Mouse (Mus musculus) kidney, embryonic 15.5 days (tissue): ENCODE measurements around the gene 4931429L15Rik. TPM values are rescaled to one million over a fixed set of nuclear protein-coding genes. Genes with fewer than 3 reads are reported as not detected.

Source experiments
- ATAC-seq: fragments of 200-750 bp; cut with Nextera tagmentation; replicated peaks from 2 replicates; pipeline ENCODE4 v1.8.0; 2017; ENCODE audit warnings: moderate TSS enrichment; ENCODE audit not compliant: low FRiP score
- H3K27ac ChIP-seq: fragments of 300-500 bp; sonication (generic); 2 replicates; pipeline ENCODE4 v1.5.1; 2015; ENCODE audit warnings: mild to moderate bottlenecking, inconsistent platforms
- H3K27me3 ChIP-seq: fragments of 300-500 bp; sonication (generic); 2 replicates; pipeline ENCODE4 v1.6.1; 2015; ENCODE audit warnings: inconsistent platforms
- H3K36me3 ChIP-seq: fragments of 300-500 bp; sonication (generic); 2 replicates; pipeline ENCODE4 v1.6.1; 2015; ENCODE audit warnings: inconsistent platforms
- H3K4me1 ChIP-seq: fragments of 300-500 bp; sonication (generic); 2 replicates; pipeline ENCODE4 v1.6.1; 2015; ENCODE audit warnings: inconsistent platforms
- H3K4me2 ChIP-seq: fragments of 300-500 bp; sonication (generic); 2 replicates; pipeline ENCODE4 v1.6.1; 2015; ENCODE audit warnings: moderate library complexity, mild to moderate bottlenecking, inconsistent platforms
- H3K4me3 ChIP-seq: fragments of 300-500 bp; sonication (generic); replicated peaks from 2 replicates; pipeline ENCODE4 v1.5.1; 2015; ENCODE audit warnings: mild to moderate bottlenecking, inconsistent platforms
- H3K9ac ChIP-seq: fragments of 300-500 bp; sonication (generic); 2 replicates; pipeline ENCODE4 v1.6.1; 2015; ENCODE audit warnings: mild to moderate bottlenecking, inconsistent platforms
- H3K9me3 ChIP-seq: fragments of 300-500 bp; sonication (generic); replicated peaks from 2 replicates; pipeline ENCODE4 v1.6.1; 2016; ENCODE audit warnings: inconsistent platforms
- WGBS: fragments of 180-500 bp; shearing (Covaris S2); methylation state at CpG from one replicate; pipeline ENCODE4 v1.1.7; 2015; ENCODE audit warnings: mixed read lengths; 5-methylcytosine and 5-hydroxymethylcytosine counted together
- polyA plus RNA-seq: library from polyadenylated mRNA; unstranded; fragments of >200 nt; fragmentation: Nextera tagmentation; extraction: Ambion mirVana; gene quantifications from 2 replicates; pipeline ENCODE4 v1.2.1, GENCODE M21; 2015

Gene 4931429L15Rik
- polyA plus RNA-seq, 1 experiment from 2014 or later = not detected

DNA sequence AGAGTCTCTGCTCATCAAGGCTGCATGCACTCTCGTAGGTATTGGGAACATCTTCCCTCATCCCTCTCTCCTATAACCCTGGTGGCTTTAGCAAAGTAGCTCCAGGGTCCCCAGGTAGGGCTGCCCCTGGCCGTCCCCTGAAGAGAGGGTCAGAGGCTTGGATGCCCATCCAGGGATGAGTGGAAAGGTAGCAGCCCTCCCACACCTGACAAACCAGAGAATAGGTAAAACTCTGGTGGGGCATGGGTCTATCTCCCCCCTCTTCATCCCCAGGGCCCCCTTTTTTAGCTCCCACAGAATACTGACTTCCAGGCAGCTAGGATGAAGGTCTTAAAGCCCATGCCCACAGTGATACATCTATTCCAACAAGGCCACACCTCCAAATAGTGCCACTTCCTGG lies 675 bp upstream of the 4931429L15Rik start:
- WGBS = 88% methylated on average over 2 of the region's 2 CpGs

DNA sequence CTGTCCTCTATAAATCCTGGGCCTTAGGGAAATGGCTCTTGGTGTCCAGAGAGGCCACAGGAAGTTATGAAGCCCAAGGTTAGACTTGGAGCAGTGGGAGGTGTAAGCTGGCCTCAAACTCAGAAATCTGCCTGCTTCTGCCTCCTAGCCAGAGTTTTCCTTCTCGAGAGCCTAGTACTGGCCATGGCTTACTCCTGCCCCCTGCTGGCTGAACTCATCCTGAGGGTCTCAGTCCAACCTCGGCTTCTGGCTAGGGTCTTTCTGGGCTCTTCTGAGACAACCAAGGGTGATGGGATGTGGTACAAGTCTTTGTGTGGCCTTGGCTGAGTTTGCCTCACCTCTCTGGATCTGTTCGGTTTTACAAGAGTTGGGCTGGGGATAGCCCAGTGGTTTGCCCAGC lies 1.8 kb downstream of the 4931429L15Rik start:
- H3K36me3 ChIP-seq = no peaks in the 10 kb centered on the region
- no peak for ATAC-seq
- H3K27ac ChIP-seq = no peak overlapping the region
- H3K9ac ChIP-seq = no peak overlapping the region
- no peak overlapping the region for H3K4me3 ChIP-seq
- H3K4me1 ChIP-seq = peaks cover 13% of the 10 kb centered on the region
- 0 out of 2 replicates have a peak, but pooled peaks cover 3% of the 10 kb centered on the region for H3K27me3 ChIP-seq
- H3K4me2 ChIP-seq = no peak overlapping the region
- H3K9me3 ChIP-seq = 0 out of 2 replicates have a peak, but pooled peaks cover 4% of the 10 kb centered on the region
- 93% methylated on average over 3 of the region's 3 CpGs for WGBS

More for the DNA sequence above, 675 bp upstream of the 4931429L15Rik start:
- H3K4me3 ChIP-seq = no peak overlapping the region
- H3K4me2 ChIP-seq = no peak overlapping the region
- H3K36me3 ChIP-seq = no peaks in the 10 kb centered on the region
- ATAC-seq = no peak
- H3K9ac ChIP-seq = no peak overlapping the region
- H3K27me3 ChIP-seq = no peaks in the 10 kb centered on the region
- no peak overlapping the region for H3K27ac ChIP-seq
- 0 out of 2 replicates have a peak, but pooled peaks cover 4% of the 10 kb centered on the region for H3K9me3 ChIP-seq
- peaks cover 11% of the 10 kb centered on the region for H3K4me1 ChIP-seq

DNA sequence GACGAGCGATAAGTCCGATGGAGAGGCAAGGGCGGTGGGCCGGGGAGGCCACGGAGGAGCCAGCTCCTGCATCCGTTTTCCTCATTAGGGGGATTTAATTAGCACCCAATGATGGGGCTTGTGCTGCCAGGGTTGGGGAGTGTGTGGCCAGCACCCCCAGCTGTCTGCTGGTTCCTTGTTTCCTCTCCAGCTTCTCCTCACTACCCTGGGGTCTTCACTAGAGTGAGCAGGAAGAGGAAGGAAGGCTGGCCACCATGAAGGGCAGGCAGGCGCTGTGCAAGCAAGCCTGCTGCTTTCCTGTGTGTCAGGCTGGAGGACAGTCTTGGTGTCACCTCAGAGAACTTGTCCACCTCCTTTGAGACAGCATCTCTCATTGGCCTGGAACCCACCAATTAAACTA lies 2.9 kb downstream of the 4931429L15Rik start:
- Histone ChIP-seq H3K4me2 (no peak overlapping the region), H3K36me3 (no peaks in the 10 kb centered on the region), H3K4me1 (peaks cover 24% of the 10 kb centered on the region), H3K9me3 (0 out of 2 replicates have a peak, but pooled peaks cover 4% of the 10 kb centered on the region), H3K27me3 (0 out of 2 replicates have a peak, but pooled peaks cover 3% of the 10 kb centered on the region), H3K4me3 (no peak overlapping the region), H3K9ac (no peak overlapping the region), H3K27ac (no peak overlapping the region)
- ATAC-seq = no peak
- WGBS = 68% methylated on average over 8 of the region's 8 CpGs

DNA sequence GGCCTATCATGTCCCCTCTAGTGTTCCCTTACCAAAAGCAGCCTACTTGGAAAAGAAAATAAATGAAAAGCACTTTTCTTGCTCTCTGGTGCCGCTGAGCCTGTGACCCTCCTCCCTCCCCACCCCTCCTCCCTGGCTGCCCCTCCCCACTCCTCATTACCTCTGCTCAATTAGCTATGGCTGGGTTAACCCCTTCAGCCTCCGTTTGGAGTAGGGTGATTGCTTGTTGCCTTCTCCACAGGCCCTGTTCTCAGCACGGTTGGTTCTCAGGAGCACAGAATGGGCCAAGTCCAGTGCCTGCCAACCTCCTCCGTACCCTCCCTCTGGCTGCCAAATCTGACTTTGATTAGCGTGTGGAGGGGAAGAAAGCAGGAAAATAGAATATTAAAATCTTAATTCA lies 3.4 kb downstream of the 4931429L15Rik start:
- H3K36me3 ChIP-seq = no peaks in the 10 kb centered on the region
- H3K4me3 ChIP-seq = no peak overlapping the region
- no peak for ATAC-seq
- no peak overlapping the region for H3K4me2 ChIP-seq
- no peak overlapping the region for H3K27ac ChIP-seq
- 0 out of 2 replicates have a peak, but pooled peaks cover 3% of the 10 kb centered on the region for H3K27me3 ChIP-seq
- peaks cover 28% of the 10 kb centered on the region for H3K4me1 ChIP-seq
- no peak overlapping the region for H3K9ac ChIP-seq
- 28% methylated on average over 5 of the region's 5 CpGs for WGBS
- 0 out of 2 replicates have a peak, but pooled peaks cover 4% of the 10 kb centered on the region for H3K9me3 ChIP-seq

DNA sequence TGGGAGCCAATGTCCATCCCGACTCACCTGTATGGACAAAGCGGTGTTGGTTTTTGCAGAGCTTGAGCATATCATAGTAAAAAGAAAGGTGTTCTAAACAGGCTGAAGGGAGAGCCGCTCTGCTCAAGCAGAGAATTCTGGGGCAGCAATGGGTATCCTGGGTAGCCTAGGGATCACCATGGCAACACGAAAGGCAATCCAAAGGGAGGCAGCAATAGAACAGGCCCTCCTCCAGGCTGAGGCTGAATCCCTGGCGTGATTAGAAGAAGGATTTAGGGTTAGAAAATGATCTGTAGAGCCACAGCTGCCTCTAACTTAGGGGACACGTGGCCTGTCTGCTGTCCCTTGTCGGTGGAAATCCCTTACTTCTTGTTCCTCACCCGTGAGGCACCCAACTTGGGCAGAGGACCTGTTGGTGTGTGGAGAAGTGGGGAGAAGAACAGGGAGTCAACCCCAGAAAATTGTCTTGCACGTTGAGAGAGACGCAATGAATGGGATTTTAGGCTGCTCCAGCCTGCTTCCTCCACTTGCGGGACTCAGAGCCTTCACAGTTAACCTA lies 3.9 kb downstream of the 4931429L15Rik start:
- Histone ChIP-seq H3K4me2 (no peak overlapping the region), H3K27me3 (0 out of 2 replicates have a peak, but pooled peaks cover 3% of the 10 kb centered on the region), H3K4me3 (no peak overlapping the region), H3K9me3 (0 out of 2 replicates have a peak, but pooled peaks cover 4% of the 10 kb centered on the region), H3K9ac (no peak overlapping the region), H3K36me3 (no peaks in the 10 kb centered on the region), H3K4me1 (peaks cover 28% of the 10 kb centered on the region), H3K27ac (no peak overlapping the region)
- ATAC-seq = no peak
- WGBS = 37% methylated on average over 11 of the region's 11 CpGs

DNA sequence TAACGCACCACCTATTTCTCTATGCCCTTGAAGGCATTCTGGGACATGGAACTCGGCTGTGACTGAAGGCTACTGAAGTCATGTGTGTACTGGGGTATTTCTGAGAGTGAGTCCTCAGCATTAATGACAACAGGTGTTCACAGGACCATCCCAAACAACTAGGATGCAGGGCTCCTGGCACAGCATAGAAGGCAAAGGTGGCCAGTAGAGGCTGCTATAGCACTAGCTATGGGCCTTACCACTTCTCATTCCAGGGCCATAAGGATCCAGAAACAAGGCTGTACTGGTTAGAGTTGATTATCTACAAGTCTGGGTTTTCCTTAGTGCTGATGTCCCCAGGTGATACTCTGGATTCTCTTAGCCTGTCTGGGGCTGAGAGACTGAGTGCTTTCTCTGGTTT lies 4.9 kb downstream of the 4931429L15Rik start:
- Histone ChIP-seq H3K27ac (no peak overlapping the region), H3K4me3 (no peak overlapping the region), H3K27me3 (0 out of 2 replicates have a peak, but pooled peaks cover 3% of the 10 kb centered on the region), H3K36me3 (no peaks in the 10 kb centered on the region), H3K4me1 (peaks cover 28% of the 10 kb centered on the region), H3K9me3 (0 out of 2 replicates have a peak, but pooled peaks cover 4% of the 10 kb centered on the region), H3K9ac (no peak overlapping the region), H3K4me2 (no peak overlapping the region)
- 0 out of 2 replicates have a peak, but pooled peaks have one; percentile 24 for ATAC-seq
- WGBS = 47% methylated on average over 2 of the region's 2 CpGs

DNA sequence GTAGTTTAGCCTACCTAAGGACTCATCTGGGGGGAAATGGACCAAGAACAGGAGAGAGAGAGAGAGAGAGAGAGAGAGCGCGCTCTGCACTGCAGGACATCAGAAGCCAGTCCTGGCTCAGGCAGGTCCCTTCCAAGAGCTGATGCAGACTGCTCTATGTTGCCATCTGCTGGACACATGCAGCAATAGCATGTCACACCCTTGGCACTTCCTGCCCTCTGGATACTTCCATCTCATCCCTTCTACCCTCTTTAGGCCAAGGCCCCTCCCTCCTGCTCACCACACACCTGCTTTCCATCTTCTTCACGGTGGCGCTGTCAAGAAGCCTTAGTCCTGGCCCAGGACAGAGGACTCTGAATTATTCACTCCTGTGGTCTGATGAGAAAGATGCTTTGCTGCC lies 5.3 kb downstream of the 4931429L15Rik start:
- H3K9ac ChIP-seq = no peak overlapping the region
- peaks cover 28% of the 10 kb centered on the region for H3K4me1 ChIP-seq
- no peak overlapping the region for H3K4me3 ChIP-seq
- H3K27ac ChIP-seq = no peak overlapping the region
- H3K36me3 ChIP-seq = no peaks in the 10 kb centered on the region
- 0 out of 2 replicates have a peak, but pooled peaks cover 3% of the 10 kb centered on the region for H3K27me3 ChIP-seq
- peak; percentile 71 for ATAC-seq
- 0 out of 2 replicates have a peak, but pooled peaks cover under 1% of the 10 kb centered on the region for H3K9me3 ChIP-seq
- H3K4me2 ChIP-seq = no peak overlapping the region
- 14% methylated on average over 4 of the region's 4 CpGs for WGBS

DNA sequence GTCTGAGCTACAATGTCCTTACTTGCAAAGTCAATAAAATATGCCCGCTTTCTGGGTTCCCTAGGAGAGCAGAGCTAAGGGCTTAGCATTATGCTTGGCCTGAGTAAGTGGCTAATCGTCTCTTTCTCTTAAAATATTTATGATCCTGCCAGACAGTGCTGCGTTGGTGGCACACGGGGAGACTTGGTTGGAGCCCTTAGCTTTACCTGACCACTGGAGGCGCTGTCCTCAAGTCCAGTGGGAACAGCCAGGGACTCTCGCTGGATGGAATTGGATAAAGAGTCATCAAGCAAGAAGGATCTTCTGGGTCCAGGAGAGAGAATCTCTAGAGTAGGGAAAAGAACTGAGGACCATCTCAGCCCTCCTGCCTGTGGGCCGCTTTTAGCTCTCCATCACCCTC lies 10.7 kb downstream of the 4931429L15Rik start:
- Histone ChIP-seq H3K4me2 (no peak overlapping the region), H3K27ac (no peak overlapping the region), H3K4me3 (no peak overlapping the region), H3K36me3 (no peaks in the 10 kb centered on the region), H3K9me3 (no peaks in the 10 kb centered on the region), H3K27me3 (peaks cover 3% of the 10 kb centered on the region; the same call in 1 of the 2 replicates), H3K4me1 (peaks cover 29% of the 10 kb centered on the region), H3K9ac (no peak overlapping the region)
- no peak for ATAC-seq
- 15% methylated on average over 7 of the region's 7 CpGs for WGBS

DNA sequence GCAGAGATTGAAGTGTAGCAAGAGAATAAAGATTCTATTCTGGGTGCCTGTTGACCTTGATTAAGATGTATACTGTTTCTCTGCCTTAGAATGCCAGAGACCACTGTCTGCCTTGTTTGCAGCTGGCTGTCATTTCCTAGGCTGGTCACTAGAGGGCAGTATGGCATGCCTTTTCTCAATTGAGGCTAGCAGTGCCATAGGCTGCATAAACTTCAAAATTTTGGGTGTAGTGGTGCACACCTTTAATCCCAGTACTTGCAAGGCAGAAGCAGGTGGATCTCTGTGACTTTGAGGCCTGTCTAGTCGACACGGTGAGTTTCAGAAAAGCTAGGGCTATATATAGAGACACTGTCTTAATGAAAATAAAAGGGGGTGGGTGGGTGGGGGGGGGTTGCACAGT lies 17.6 kb downstream of the 4931429L15Rik start:
- no peak overlapping the region for H3K4me2 ChIP-seq
- no peaks in the 10 kb centered on the region for H3K4me1 ChIP-seq
- H3K27ac ChIP-seq = no peak overlapping the region
- no peaks in the 10 kb centered on the region for H3K9me3 ChIP-seq
- H3K36me3 ChIP-seq = peaks cover 29% of the 10 kb centered on the region
- no peak overlapping the region for H3K9ac ChIP-seq
- 4% methylated on average over 2 of the region's 2 CpGs for WGBS
- no peak overlapping the region for H3K4me3 ChIP-seq
- ATAC-seq = no peak
- H3K27me3 ChIP-seq = no peaks in the 10 kb centered on the region

DNA sequence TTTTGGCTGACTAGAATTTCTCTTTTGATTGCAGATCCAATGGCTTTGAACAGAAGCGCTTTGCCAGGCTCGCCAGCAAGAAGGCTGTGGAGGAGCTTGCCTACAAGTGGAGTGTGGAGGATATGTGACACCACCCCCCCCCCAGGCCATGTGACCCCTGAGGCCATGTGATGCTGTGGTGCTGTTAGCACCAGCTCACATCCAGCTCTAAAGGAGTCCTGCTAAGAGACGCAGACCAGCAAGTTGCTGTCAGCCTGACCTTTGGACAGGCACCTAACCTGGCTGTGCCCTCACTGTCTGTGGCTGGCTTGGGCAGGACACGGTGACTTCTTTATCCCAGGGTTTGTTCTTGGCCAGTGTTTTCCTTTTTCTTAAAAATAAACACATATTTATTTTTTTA lies 21.4 kb downstream of the 4931429L15Rik start:
- H3K4me2 ChIP-seq = no peak overlapping the region
- H3K4me1 ChIP-seq = peaks cover 3% of the 10 kb centered on the region; the same call in 1 of the 2 replicates
- H3K27me3 ChIP-seq = no peaks in the 10 kb centered on the region
- WGBS = 67% methylated on average over 4 of the region's 4 CpGs
- H3K27ac ChIP-seq = no peak overlapping the region
- H3K9me3 ChIP-seq = no peaks in the 10 kb centered on the region
- H3K9ac ChIP-seq = no peak overlapping the region
- H3K4me3 ChIP-seq = no peak overlapping the region
- H3K36me3 ChIP-seq = peaks cover 60% of the 10 kb centered on the region
- no peak for ATAC-seq

DNA sequence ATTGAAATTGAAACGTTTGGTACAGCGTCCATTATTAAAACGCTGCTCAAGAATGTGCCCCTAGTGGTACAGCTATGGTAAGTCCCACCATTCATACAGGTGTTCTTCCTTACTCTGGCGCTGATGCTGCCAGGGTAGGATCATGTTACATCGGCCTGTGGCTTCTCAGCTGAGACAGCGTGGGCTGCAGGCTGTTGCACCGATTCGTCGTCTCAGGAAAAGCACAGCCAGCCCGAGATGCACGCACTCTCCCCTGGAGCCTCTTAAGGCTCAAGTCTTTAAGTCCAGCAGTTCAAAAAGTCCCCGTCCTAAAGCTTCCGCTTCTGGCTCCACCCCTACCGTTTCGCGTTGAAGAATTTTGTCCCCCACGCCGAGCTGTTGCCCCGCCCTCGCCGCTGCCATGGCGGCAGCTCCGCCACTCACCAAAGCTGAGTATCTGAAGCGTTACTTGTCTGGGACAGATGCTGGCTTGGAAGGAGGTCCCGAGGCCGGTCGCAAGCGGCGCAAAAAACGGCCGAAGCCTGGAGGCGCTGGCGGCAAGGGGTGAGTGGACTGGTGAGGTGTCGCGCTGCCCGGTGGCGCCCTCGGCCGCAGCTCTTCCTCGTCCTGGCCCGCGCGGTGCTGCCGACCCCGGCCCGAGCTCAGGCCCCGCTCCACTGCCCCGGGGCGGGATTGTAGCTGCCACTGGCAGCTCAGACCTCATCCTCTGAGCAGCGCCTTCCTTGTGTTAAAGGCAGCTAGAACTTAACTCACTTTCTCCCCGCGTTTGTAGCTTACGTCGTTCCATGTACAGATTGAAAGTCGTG lies 37.0 kb downstream of the 4931429L15Rik start, which contains the start of gene Bud13:
Gene Bud13 (plus strand): TSS at position 378 of the 806 bp plus-strand sequence.
- Histone ChIP-seq H3K4me2 (peak within 1 kb of the TSS; percentile 66), H3K9ac (peak within 1 kb of the TSS; percentile 78), H3K4me1 (peaks cover 14% of the 10 kb centered on the region), H3K36me3 (peaks cover 62% of the 10 kb centered on the region), H3K9me3 (no peaks in the 10 kb centered on the region), H3K4me3 (peak within 1 kb of the TSS; percentile 82), H3K27me3 (no peaks in the 10 kb centered on the region), H3K27ac (peak within 1 kb of the TSS; percentile 97)
- ATAC-seq = peak; percentile 93
- under 1% methylated on average over 55 of the region's 55 CpGs for WGBS

DNA sequence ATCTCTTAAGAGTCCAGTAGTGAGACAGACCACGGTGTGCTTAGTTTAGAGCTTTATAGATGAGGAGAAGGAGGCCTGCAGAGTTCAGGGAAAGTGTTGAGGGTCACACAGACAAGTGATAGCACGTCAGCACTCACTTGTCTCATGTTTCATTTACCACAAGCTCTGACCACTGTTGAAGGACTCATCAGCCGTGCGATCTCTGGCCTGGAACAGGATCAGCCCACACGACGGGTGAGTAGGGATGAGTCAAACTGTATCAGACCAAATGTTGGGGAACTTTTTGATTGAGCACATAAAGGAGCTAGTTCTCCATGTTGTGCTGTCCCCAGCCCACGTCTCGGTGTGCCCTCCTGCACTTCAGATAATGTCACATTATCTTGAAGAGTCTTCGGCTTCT lies 45.3 kb downstream of the 4931429L15Rik start:
- H3K4me2 ChIP-seq = 0 out of 2 replicates have a peak overlapping the region, but pooled peaks have one; percentile 83
- peaks cover 29% of the 10 kb centered on the region for H3K4me1 ChIP-seq
- H3K9me3 ChIP-seq = no peaks in the 10 kb centered on the region
- WGBS = 72% methylated on average over 9 of the region's 9 CpGs
- H3K9ac ChIP-seq = 0 out of 2 replicates have a peak overlapping the region, but pooled peaks have one; percentile 67
- H3K36me3 ChIP-seq = peaks cover 51% of the 10 kb centered on the region
- H3K27ac ChIP-seq = no peak overlapping the region
- H3K4me3 ChIP-seq = 0 out of 2 replicates have a peak overlapping the region, but pooled peaks have one; percentile 69
- H3K27me3 ChIP-seq = peaks cover 21% of the 10 kb centered on the region
- no peak for ATAC-seq
